Mouse (Mus musculus) cerebellum, postnatal 36 days (tissue): Measurements from ENCODE around the gene Aifm1.
"Not testable (repeated sequence)": the region's sequence is repeated elsewhere in the genome, so short reads cannot be mapped to it uniquely, and the experiment has no call there.

Experiments
- DNase-seq, 2 experiments: peaks; one replicate each; pipeline ENCODE4 v3.0.0; 2021 to 2022; ENCODE audit warnings: mixed read lengths in 2 of 2

Aifm1 gene

DNA sequence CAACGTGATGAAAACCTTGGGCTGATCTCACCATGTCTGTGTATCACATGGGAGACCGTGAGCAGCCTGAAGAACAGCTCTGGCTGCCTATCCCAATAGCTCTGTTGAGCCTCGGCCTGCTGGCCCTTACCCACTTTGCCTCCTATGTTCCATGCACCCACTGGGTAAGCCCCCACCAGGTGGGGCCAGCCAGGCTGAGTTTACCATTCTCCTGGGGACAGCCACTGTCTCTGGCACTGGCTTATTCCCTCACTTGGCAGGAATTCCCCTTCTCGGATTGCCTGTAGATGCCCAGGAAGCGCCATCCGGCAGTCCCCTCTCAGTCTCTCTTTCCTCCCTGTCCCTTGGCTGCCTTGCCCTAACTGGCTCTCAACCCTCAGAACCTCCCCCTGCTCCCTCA lies 56.4 kb downstream of the Aifm1 start:
- no peak for DNase-seq

DNA sequence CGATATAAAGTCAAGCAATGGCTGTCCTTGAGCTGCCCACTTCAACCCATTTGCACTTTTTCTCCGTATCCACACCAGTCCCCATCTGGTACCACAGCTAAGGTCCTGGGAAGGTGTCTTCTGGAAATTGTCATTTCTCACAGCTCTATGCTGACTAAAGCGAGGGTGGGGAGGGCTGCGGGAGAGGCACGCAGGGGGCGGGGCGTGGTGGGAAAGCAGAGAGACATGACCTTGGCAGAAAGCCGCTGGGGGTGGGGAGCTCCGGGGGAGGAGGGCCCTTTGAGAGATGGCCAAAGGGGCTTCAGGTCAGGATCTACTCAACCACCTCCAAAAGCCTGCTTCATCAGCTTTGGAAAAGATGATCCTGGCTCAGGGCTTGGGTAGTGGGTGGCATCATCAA lies 58.3 kb downstream of the Aifm1 start:
- DNase-seq, result no peak

DNA sequence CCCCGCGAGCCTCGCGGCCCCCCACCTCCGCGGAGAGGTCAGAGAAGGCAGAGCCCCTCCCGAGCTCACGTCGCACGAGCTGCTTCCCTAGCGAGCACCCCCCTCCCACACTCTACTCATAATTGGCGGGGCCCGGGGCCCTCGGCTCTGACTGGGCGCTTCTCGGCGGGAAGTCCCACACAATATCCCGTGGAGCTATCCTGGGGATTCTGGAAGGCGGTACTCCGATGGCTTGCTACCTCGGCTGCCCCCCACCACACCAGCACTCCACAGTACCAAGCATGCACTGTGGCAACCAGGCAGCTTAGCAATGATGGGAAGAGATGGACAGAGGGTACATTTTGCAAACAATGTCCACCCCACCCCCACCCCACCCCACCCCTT lies 58.9 kb downstream of the Aifm1 start:
- no peak for DNase-seq

DNA sequence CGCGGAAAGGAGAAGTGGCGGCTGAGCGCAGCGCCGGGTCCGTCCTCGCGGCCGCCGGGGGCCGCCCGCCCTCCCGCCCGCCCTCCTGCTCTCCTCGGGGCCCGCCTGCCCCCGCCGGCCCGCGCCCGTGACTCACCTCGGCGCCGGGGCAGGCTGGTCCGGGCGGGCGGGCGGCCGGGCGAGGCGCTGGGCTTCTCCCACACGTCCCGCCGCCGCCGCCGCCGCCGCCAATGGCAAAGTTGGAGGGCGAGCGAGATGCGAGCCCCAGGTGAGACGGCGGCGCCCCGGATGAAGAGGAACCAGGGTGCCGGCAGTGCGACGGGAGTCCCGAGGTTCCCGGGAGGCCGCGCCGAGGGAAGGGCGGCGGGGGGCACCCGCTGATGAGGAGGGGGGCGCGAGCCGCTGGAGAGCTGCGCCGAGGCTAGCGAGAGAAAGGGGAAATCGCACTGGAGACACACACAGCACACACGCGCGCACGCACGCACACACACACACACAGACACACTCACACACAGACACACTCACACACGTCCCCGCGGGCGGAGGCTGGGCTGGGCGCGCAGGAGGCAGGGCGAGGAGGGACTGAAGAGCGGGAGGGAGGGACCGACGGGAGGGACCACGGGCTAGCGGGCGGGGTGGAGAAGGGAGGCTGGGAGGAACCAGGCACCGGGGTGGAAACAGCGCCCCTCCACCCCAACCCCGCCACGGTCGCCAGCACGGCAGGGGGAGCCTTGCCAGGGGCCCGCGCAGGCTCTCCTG lies 59.4 kb downstream of the Aifm1 start:
- no peak for DNase-seq

DNA sequence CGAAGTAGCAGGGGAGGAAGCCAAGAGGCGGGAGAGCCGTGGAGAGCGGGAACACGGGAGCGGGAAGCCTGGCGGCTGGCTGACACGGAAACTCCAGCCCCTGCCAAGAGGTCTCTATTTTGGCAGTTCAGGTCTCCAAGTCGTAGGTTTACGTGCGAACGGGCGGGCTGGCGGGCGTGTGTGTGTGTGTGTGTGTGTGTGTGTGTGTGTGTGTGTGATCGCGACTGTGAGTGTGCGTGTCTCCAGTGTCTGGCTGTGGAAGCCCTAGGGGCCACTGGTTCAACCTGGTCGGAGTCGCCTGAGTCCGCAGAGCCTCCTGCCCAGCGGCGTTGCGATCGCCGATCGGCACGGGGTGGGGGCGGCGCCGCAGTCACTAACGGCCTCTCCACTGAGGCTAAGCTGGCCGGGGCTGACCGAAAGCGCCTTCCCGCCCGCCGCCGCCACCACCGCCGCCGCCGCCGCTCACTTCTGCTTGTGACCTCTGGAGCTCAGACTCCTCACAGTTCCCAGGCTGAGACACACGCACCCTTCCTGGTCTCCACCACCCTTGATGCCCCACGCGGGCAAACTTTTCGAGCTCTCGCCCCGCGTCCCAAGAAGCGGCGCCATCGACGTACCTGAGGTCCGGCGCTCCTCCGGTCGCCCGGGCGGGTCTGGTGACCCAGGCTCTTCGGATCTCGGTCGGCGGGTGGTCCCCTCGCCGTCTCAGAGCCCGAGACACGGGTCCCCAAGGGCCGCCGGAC lies 60.3 kb downstream of the Aifm1 start:
- DNase-seq, result no peak

DNA sequence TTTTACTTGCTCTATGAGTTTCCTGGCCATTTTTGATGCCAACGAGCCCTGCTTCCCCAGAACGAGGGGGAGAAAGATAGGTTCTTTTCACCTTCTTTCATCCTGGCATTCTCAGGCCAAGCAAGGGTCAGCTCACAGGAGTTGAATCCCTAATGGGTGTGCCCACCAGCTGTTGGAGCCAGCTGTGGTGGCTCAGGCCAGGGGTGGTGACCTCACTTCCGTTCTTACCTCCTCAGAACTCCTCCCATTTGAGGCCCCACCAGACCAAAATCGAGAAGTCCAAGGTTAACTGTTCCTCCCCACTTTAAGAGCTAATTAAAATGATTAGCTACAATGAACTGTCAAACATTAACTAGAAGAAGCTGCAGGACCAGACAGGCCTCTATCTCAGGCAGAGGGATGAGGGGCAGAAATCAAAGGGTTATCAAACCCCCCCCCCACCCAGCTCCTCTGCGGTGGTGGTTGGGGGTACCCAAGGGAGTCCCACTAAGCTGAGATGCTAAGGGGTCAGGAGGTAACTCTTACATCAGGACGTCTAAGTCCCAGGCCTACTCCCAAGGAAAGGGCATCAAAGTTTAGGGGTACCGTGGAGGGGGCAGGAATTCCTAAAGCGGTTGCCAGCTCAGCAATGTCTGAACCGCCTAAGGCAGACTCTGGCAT lies 61.0 kb downstream of the Aifm1 start:
- no peak for DNase-seq

DNA sequence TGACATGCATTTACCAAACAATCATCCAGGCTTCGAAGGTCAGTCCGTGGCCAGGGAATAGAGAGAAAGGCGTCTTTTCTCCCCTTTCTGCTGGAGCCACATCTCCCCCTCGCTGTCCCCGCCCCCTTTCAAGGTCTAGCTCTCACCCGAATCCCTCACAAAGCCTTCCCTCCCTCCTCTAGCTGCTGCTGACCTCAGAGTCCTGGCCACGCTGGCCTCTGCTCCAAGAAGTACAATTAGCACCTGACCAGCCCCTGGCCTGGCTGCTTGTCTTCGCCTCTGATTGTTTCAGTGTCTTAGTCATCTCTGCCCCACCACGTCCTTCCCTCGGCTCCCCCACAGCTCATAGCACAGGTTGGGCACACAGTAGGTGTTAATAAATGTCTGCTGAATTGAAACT lies 63.7 kb downstream of the Aifm1 start:
- DNase-seq, result no peak

DNA sequence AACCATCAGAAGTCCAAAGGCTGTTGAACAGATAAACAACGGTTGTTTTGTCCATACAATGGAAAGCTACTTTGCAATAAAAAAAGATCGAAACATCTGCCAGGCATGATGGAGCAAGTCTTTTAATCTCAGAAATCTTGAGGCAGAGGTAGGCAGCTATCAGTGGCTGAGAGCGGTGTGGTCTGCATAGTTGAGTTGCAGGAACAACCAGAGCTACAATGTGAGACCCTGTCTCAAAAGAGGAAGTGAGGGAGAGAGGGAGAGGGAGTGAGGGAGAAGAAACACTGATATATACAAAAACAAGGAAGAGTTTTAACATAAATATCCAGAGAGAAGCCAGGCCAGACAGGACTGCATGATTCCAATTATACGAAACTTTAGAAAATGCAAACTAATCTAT lies 68.7 kb downstream of the Aifm1 start:
- DNase-seq, result no peak

DNA sequence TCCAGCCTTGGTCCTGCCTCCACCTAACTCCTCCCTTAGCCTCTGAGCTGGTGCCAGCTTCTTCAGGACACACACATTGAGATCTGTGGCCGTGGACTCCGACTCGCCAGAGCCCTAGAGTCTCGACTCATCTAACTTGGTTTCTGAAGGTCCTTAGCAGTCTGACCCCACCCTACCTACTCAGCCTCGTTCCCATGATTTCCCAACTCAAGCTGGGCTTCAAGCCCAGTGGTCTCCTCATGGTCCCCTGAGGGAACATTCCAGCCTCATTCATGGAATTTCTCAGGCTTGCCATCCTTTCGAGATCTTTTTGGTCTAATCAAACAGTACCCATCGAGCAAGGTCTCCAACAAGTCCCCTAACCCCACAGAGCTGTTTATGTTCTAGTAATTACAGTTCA lies 71.4 kb downstream of the Aifm1 start:
- DNase-seq, result no peak

DNA sequence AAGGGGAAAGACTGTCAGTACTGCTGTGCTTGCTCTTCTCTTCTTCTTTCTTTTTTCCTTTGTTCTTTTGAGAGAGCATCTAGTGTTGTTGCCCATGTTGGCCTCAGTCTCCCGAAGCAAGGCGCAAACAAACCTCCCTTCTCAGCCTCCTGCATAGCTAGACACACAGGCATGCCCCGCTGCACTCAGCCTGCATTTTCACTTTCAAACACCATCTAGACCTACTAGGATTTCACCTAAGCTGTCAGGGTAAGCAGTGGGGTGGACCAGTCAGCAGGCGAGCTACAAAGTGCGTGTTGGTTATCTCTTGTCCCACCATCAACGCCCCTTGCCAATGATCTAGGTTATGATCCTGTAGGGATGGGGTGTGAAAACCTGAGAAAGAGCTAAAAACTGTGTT lies 71.8 kb downstream of the Aifm1 start:
- DNase-seq, result no peak

DNA sequence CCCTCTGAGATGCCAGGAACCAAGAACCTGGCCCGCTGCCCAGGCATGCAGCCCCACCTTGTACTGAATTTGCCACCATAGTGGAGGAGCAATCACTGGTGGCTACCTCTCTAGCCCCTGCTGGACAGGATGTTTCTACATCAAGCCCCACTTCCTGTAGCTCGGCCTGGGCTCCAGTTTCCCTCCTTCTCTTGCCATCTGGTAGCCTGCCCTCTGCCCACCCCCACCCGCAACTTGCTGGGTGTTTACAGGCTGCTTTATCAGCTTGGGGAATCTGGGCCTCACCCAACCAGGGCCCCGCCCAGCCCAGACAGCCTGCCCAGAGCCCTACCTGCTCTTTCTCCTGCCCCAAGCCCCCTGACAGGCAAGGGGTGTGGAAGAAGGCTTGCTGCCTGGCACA lies 74.3 kb downstream of the Aifm1 start:
- DNase-seq, result no peak

DNA sequence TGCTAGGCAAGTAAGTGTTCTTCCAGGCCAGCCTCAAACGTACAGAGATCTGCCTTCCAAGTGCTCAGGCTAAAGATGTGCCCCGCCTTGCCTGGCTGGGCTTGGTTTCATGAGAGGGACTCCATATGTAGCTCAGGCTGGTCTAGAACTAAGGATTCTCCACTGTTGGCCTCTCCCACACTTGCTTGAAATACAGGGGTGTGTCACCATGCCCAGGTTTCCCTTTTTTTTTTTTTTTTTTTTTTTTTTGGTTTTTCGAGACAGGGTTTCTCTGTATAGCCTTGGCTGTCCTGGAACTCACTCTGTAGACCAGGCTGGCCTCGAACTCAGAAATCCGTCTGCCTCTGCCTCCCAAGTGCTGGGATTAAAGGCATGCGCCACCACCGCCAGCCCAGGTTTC lies 77.3 kb downstream of the Aifm1 start:
- not testable (repeated sequence) for DNase-seq

DNA sequence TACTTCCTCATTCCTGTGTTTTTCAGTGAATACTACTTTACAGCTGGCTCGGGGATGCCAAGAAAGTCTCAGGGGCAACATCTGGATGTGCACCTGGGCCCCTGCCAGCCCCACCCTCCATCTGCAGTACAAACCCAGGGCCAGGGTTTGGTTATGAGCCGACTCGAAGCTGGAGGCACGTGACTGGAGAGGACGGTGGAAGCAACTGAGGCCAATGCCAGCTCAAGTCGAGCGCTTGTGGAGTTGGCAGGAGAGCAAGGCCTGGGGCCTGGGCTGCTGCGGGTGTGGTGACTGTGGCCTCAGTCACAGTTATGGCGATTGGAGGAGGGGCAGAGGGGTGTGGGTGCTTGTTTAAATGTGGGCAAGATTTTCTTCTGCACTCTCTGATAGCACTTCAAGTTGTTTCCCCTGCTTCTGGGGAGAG lies 77.9 kb downstream of the Aifm1 start:
- no peak for DNase-seq

DNA sequence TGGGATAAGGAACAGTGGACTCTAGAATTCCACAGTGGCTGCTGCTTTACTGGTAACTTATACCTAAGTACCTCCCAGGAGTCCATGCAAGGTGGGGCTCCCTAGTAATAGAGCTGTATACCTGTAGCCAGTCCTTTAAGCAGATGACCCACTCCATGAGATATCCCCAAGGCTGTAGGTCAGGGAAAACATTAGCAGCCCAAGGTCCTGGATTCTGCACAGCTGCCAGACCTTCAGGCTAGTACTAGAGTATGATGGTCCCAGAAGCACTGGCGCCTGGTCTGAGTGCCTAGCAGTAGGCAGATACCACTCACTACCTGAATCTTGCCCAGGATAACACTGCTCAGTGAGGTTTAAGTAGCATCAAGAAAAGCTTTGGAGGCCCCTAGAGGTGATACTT lies 79.1 kb downstream of the Aifm1 start:
- no peak for DNase-seq

DNA sequence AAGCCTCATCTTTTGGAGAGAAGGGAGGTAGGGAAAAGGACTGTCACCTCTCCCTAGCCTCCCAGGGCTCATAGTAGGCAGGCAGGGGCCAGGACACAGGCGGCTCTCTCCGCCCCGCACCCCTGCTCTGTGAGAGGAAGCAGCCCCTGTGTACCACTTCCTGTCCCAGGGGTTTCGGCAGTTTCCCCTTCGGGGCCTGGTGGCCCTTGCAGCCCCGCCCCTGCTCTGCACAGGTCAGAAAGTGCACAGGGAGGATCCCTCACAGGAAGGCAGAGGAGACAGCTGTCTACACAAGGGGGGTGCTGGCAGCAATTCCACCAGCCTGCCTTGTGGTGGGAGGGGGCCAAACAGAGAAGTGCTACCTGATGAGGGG lies 79.8 kb downstream of the Aifm1 start:
- no peak for DNase-seq

DNA sequence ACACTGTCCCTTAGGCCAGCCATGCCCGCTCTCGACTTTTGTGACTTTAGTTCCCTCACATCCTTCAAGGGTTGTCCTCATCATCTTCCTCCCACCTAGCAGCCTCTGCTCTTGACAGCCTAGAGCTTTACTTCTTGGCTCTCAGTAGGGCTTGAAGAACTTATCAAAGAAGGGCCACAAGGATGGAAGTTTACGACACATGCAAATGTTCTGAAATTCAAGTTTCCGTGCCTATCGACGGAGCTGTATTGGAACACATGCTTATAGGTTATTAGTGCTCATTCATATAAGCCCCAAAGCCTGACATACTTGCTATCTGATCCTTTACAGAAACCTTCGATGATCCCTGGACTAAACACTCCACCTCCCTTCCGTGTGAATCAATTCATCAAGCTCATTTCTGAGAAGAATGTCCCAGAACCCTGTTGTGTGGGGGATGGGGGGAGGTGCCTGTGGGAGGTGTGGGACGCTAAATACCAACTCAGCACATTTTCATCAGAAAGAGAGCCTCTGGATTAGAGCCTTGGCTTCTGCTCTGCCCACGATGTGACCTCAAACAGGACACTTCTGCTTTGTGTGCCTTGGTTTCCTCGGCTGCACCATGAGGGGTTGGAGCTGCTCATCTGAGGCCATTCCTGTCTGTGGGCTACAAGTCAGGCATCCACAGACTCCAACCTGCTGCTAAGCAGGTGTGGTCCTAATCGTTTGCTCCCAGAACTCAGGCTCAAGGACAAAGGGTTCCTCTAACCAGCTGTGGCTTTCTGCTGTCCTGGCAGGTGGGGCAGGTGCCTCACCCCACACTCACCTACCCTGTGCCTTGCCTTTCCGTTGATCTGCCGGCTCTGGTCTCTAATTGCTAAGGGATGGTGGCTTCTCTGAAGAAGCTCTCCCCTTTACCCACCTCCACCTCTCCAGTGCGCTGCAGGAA lies 80.5 kb downstream of the Aifm1 start:
- no peak for DNase-seq

DNA sequence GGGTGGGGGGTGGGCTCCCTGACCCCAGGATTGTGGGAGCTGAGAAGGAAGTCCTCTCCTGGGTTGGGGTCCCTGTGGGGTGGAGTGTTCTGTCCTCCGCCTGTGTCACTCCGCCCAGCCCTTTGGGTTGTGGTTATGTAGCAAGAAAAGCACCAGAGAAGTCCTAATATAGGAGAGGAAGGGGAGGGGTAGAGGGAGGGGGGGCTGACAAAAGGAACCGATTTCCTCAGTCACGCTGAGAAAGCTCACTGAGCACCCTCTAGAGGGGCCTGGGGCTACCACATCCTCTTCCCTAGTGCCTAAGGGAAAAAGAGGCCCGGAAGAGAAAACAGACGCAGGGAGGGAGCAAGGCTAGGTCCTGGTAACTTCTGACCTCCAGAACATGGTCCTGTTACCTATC lies 83.8 kb downstream of the Aifm1 start:
- DNase-seq, result no peak

DNA sequence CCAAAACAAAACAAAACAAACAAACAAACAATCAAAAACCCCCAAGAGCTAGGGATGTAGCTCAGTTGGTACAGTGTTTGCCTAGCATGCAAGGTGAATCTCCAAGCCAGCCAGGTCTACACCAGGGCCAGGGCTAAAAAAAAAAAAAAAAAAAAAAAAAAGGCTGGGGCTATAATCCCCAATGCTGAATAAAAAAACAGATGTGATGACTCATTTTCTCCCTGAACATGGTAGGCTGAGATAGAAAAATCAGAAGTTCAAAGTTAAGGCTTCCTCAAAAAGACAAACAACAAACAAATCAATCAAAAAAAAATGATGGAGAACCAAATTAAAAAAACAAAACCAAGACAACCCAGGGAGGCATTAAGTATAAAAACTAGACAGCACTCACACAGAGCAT lies 84.3 kb downstream of the Aifm1 start:
- no peak for DNase-seq

DNA sequence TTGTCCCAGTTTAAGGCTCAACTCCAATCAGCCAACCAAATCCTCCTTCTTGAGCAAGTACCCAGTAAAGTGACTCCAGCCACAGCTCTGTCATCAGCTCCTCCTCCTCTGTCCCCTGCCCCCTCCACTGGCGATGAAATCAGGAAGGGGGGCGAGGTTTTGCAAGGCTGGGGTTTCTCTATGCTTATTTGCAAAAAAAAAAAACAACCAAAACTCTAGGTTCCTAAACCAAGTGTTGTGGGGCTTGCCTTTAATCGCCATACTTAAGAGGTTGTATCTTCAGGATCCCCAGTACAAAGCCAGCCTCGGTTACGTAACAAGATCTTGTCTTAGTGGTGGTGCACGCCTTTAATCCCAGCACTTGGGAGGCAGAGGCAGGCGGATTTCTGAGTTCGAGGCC lies 84.7 kb downstream of the Aifm1 start:
- no peak for DNase-seq

DNA sequence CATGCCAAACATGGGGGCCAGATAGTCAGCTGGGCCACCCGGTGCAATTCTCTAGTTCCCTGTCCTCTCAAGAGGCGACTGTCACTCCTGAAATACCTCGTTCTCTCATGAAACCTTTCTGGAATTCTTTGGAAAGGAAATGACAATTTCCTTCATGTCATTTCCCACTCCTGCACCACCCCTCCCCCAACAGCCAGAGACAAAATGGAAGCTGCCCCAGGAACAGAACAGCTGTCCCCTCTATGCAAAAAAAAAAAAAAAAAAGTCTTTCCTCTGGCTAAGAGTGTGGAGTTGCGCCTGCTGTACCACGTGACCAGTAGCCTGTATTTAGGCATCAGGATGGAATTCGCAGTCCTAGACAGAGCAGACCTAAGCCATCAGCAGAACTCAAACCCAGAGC lies 85.1 kb downstream of the Aifm1 start:
- DNase-seq, result no peak

DNA sequence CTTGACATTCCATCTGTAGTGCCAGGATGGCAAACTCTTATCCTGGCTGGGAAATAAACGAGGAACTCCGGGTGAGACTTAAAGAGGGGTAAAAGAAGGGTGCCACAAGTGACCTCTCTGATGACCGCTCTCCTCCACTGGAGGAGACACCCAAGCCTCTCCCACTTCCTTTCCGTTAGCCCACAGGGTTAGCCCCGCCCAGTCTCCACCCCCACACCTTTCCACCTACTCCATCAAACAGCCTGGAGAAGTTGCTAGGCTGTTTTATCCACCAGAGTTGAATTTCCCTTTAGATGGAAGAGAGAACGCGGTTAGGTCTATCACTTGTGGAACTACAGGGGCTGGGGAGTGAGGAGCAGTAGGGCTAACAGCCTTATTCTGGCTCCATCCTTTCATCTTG lies 88.1 kb downstream of the Aifm1 start:
- DNase-seq, result no peak
